Mouse (Mus musculus) CD4-positive, CD25-positive, alpha-beta regulatory T cell, adult 9 weeks (primary cell): Measurements from ENCODE around the gene Ccl24. TPM values are rescaled to one million over a fixed set of nuclear protein-coding genes. Genes with fewer than 3 reads are reported as not detected.

Experiments
- polyA plus RNA-seq: library from polyadenylated mRNA; unstranded; fragments of 100-300 nt; shearing (Covaris generic); gene quantifications from one replicate; pipeline ENCODE4 v1.2.1, GENCODE M21; 2017

Ccl24 gene
- polyA plus RNA-seq, result not detected

DNA sequence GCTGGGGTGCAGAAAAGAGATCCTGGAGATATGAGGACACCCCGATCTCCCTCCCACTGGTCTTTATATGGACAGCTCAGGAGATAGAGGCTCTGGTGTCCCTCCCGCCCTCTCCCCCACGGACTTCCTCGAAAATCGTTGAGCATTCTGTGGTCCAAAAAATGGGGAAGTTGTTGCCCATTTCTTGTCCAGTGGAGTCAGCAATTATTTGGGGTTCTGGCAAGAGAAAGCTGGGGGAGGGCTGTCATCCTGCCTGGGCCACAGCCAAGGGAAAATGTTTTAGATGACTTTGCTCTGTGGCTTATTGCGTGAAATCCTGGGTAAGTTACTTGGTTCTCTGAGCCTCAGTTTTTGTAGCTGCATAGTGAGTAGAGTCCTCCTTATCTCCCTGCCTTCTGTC lies at the start of gene Ccl24:
Gene Ccl24 (minus strand): TSS at position 44 of the 400 bp plus-strand sequence.

GRCm38 (mm10) chr5:135563469-135563868 lies 9.4 kb downstream of the Ccl24 start, which contains the start of gene Ccl26:
Gene Ccl26 (minus strand): TSS chr5:135563569.

DNA sequence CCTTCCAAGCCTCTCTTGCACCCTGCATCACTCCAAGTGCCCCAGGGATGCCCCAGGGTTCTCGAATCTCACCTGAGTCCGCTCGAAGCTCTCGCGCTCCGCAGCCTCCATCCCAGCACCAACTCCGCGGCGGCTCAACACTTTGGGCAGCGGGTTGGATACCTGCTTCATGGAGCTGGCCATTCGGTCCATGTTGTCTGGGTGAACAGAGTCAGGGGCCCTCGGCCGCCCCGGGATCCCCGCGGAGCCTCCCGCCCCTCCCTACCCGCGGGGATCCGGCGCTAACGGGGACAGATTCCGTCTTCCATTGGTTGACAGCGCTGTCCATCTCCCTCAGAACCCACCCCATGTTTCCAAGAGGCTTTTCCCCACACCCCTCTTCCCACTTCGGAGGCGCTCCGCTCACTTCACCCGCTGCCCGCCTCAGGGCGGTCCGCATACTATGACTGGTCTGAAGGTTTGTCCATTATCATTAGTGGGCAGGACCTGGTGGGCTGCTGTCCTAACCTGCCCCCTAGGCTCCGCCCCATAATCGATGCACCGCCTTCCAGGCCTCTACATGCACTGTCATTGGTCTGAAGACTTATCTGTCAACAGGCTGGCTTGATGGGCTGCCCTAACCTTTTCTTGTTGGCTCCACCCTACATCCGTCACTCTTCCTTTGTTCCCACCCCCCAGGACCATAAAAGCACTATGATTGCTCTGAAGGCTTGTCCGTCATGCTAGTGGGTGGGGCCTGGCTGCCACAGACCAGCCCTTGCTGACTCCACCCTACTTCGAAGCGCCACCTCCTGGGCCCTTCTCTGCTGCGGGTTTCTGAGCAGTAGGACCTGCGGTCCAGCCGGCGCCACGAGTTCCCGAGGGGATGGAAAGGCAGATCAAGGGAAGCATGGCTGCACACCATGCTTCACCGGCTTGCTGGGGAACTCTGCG lies 27.7 kb downstream of the Ccl24 start, which contains the start of gene Hip1:
Gene Hip1 (minus strand): TSS at position 256 of the 933 bp plus-strand sequence.

Other genes with a start within 250 kb of the Ccl24 start
- not detected for gene Fkbp6, start 223.0 kb downstream of the Ccl24 start, polyA plus RNA-seq
- gene Trim50, start 219.8 kb downstream of the Ccl24 start, polyA plus RNA-seq, result not detected
- gene Nsun5, start 203.1 kb downstream of the Ccl24 start, polyA plus RNA-seq, result 49.5 TPM
- gene Pom121, start 178.5 kb downstream of the Ccl24 start, polyA plus RNA-seq, result 3.5 TPM
- gene Hip1, start 27.9 kb downstream of the Ccl24 start, polyA plus RNA-seq, result 5.7 TPM
- gene Ccl26, start 9.5 kb downstream of the Ccl24 start, polyA plus RNA-seq, result not detected
- gene Rhbdd2, start 59.6 kb upstream of the Ccl24 start, polyA plus RNA-seq, result 21.8 TPM
- gene Por, start 97.0 kb upstream of the Ccl24 start, polyA plus RNA-seq, result 84.7 TPM
- gene Tmem120a, start 171.4 kb upstream of the Ccl24 start, polyA plus RNA-seq, result 55.8 TPM
- 1.6 TPM for gene Styxl1, start 205.3 kb upstream of the Ccl24 start, polyA plus RNA-seq
- 559 TPM for gene Mdh2, start 205.4 kb upstream of the Ccl24 start, polyA plus RNA-seq
- not detected for gene Srrm3, start 233.8 kb upstream of the Ccl24 start, polyA plus RNA-seq